Mouse (Mus musculus) embryonic stem cell, embryonic (primary cell): ENCODE data around the gene Ddrgk1.
"Not testable (repeated sequence)": the region's sequence is repeated elsewhere in the genome, so short reads cannot be mapped to it uniquely, and the experiment has no call there.

Experiments used
- CTCF ChIA-PET, 4 experiments: fragments of 300-600 bp in 2 of 4; fragments of 350-600 bp in 2 of 4; sonication (Branson Sonifier 250); formaldehyde crosslinking; loops; one replicate each; lab custom pipeline; 2022; ENCODE audit warnings: inconsistent platforms in 2 of 4; lab: Charles Lee
- POLR2A ChIA-PET, 4 experiments: fragments of 300-600 bp in 2 of 4; fragments of 350-600 bp in 2 of 4; sonication (Branson Sonifier 250); formaldehyde crosslinking; loops; one replicate each; lab custom pipeline; 2022; ENCODE audit warnings: antibody characterized with exemption in 4 of 4, inconsistent platforms in 1 of 4; lab: Charles Lee

Gene Ddrgk1

GRCm38 (mm10) chr2:130677211-130677610 is 12.8 kb upstream of the Ddrgk1 start:
- CTCF ChIA-PET: interaction anchor here in 1 of 4 experiments (1.7 kb wide), 1 partner anchor 9 kb away, joined by 6 read pairs; the partner anchor contains the start of gene Itpa
- POLR2A ChIA-PET: interaction anchor here in 3 of 4 experiments (0.5 to 4.2 kb wide), 12 partner anchors 9 to 208 kb away, joined by 3 to 51 read pairs (median 6); partner anchors contain the start of genes Ddrgk1 (in 2 of the 3), Itpa (in 2 of the 3) and Slc4a11 (in 1 of the 3)

- CTCF ChIA-PET: interaction anchor here in 3 of 4 experiments (0.6 to 2.2 kb wide), 17 partner anchors 10 to 878 kb away, joined by 3 to 11 read pairs (median 4); partner anchors contain the start of genes Mrps26 (in 1 of the 3) and Slc4a11 (in 1 of the 3)
- POLR2A ChIA-PET: interaction anchor here (0.5 to 6.7 kb wide), 51 partner anchors 9 to 594 kb away, joined by 3 to 67 read pairs (median 4); partner anchors contain the start of genes Slc4a11 (in 4 of the 4), Lzts3 (in 2 of the 4), Nop56 (in 2 of the 4) and Mrps26 (in 1 of the 4)
Observed at GRCm38 (mm10) chr2:130667559-130667958, 3.1 kb upstream of the Ddrgk1 start, which contains the start of gene Itpa. Gene Itpa (plus strand): TSS chr2:130667610.

DNA sequence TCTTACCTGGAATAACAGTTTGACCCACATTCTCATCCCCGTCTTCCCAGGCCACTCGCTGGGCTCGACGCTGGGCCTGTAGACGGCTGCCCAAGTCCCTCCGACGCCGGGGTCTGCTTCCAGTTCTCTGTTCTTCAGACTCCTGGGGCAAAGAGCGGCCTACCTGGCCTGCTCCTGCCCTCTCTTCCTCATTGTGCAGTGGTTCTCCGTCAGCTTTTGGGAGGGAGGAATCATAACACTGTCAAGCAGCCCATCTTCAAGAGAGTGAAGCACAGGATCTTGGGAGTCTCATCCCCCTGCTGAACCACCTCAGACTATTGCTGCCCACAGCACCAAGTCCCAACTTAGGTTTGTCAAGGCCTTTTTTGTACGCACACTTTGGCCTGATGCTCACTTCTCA is 1.1 kb downstream of the Ddrgk1 start:
- POLR2A ChIA-PET: interaction anchor here in 3 of 4 experiments (0.8 to 6.7 kb wide), 24 partner anchors 9 to 589 kb away, joined by 3 to 67 read pairs (median 8); partner anchors contain the start of genes Slc4a11 (in 2 of the 3) and Lzts3 (in 1 of the 3)
- CTCF ChIA-PET: no interaction called here

DNA sequence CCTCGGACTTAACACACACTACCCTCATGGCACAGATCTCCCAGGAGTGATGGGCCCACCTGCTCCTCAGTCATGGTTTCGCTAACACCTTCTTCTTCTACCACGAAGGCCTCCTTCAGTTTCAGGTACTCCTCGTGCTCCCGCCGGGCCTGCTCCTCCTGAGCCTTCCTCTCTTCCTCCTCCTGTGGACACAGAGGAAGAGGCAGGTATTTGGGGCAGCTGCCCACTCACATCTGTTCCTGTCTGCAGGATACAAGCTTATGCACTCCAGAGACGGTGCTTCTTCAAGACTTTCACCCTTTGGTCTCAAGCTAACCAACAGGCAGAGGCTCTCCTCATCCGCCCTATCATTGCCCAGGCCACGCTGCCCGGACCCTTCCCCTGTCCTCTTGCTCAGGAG is 5.9 kb downstream of the Ddrgk1 start:
- CTCF ChIA-PET: interaction anchor here in 1 of 4 experiments (1.0 kb wide), 1 partner anchor 15 kb away, joined by 3 read pairs; no protein-coding TSS in a partner anchor
- POLR2A ChIA-PET: interaction anchor here in 2 of 4 experiments (1.0 to 2.1 kb wide), 4 partner anchors 9 to 28 kb away, joined by 3 to 7 read pairs (median 4); partner anchors contain the start of genes Fastkd5 (in 1 of the 2), Itpa (in 1 of the 2) and Ubox5 (in 1 of the 2)

DNA sequence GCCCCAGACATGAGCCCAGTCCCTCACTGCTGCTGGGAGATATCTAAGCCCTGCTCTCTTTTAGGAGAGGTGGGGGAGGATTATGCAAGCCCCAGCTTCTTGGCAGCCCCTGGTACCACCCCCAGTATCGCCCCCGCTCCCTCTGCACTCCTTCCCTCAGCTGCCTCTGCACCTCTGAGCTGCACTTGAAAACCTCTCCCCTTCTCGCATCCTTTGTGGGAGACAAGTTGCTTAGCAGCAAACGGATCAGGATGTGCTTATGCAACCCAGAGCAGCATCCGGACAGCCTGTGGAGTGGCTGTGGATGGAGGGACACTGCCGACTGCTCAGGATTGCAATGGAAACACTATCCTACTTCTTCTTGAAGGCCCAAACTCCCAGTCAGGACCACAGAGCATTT is 6.9 kb downstream of the Ddrgk1 start:
- ChIA-PET POLR2A (interaction anchor here in 1 of 4 experiments (0.5 to 2.1 kb wide), 2 partner anchors 10 to 1618 kb away, joined by 3 to 7 read pairs; partner anchors contain the start of gene Itpa), CTCF (interaction anchor here in 1 of 4 experiments (0.7 kb wide), 1 partner anchor 9 kb away, joined by 3 read pairs; no protein-coding TSS in a partner anchor)

GRCm38 (mm10) chr2:130656536-130656935 is 7.9 kb downstream of the Ddrgk1 start:
- CTCF ChIA-PET: no interaction called here
- POLR2A ChIA-PET: interaction anchor here in 3 of 4 experiments (0.6 to 9.4 kb wide), 5 partner anchors 8 to 44 kb away, joined by 3 to 67 read pairs (median 5); partner anchors contain the start of genes Ddrgk1 (in 2 of the 3) and Itpa (in 2 of the 3)

DNA sequence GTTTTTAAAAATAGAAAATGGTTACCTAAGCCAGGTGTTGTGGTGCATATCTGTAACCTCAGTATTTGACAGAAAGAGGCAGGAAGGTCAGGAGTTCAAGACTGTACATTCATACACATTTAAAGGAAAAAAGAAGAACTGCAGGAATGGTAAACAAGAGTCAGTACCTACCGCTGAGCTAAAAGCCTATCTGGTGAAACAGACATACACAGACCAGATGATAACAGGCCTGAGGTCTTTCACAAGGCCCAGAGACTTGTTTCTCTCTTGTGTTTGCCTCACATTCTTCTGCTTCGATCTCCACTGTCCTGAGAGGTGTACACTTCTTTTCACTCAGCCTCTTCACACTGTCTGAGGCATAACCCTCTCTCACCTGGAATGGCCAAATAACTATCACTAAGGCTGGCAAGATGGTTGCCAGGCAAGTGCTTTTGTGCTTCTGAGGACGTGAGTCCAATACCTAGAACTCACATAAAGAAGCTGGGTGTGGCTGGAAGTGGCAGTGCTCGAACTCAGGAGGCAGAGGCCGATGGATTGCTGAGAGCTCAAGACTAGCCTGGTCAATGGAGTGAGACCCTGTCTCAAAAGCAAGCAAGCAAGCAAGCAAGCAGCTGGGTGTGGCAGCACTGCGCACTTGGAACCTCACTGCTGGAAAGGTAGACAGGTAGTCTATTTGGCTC is 8.7 kb downstream of the Ddrgk1 start:
- POLR2A ChIA-PET: interaction anchor here in 3 of 4 experiments (0.6 to 9.4 kb wide), 5 partner anchors 9 to 43 kb away, joined by 3 to 67 read pairs (median 5); partner anchors contain the start of genes Ddrgk1 (in 2 of the 3) and Itpa (in 2 of the 3)

GRCm38 (mm10) chr2:130653760-130654159 is 10.7 kb downstream of the Ddrgk1 start:
- POLR2A ChIA-PET: interaction anchor here in 2 of 4 experiments (0.9 to 9.4 kb wide), 5 partner anchors 11 to 44 kb away, joined by 3 to 67 read pairs (median 4); partner anchors contain the start of genes Ddrgk1 (in 2 of the 2), Itpa (in 1 of the 2) and Slc4a11 (in 1 of the 2)
- CTCF ChIA-PET: no interaction called here

More for the DNA sequence above, 8.7 kb downstream of the Ddrgk1 start:
- CTCF ChIA-PET: no interaction called here

DNA sequence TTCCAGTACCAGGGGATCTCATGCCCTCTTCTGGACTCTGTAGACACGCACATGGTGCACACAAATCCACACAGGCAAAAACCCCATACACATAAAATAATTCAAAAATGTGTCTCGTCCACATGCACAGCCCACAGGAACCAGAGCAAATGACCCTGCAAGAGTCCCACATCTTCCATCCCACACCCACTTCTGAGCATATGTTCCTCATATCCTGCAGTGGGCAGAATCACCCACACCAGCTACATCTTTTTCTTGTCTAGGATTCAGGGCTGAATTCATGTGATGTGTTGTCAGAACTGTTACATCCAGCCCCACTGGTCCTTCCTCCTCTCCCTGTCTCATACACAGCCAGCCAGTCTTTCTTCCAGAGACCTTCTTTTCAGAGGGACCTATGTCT is 11.2 kb downstream of the Ddrgk1 start:
- POLR2A ChIA-PET: interaction anchor here in 2 of 4 experiments (0.9 to 9.4 kb wide), 4 partner anchors 11 to 44 kb away, joined by 3 to 67 read pairs (median 16); partner anchors contain the start of genes Ddrgk1 (in 2 of the 2), Itpa (in 1 of the 2) and Slc4a11 (in 1 of the 2)
- CTCF ChIA-PET: no interaction called here

GRCm38 (mm10) chr2:130649028-130649427 is 15.4 kb downstream of the Ddrgk1 start:
- CTCF ChIA-PET: not testable (repeated sequence)
- POLR2A ChIA-PET: interaction anchor here in 3 of 4 experiments (0.6 to 9.4 kb wide), 7 partner anchors 12 to 290 kb away, joined by 3 to 67 read pairs (median 5); partner anchors contain the start of genes Ddrgk1 (in 2 of the 3) and Itpa (in 1 of the 3)

GRCm38 (mm10) chr2:130645198-130645597 is 19.3 kb downstream of the Ddrgk1 start:
- ChIA-PET POLR2A (interaction anchor here in 2 of 4 experiments (1.1 to 2.8 kb wide), 3 partner anchors 19 to 29 kb away, joined by 4 to 7 read pairs (median 4); partner anchors contain the start of gene Ddrgk1 (in 2 of the 2)), CTCF (interaction anchor here in 1 of 4 experiments (0.5 kb wide), 1 partner anchor 260 kb away, joined by 5 read pairs; no protein-coding TSS in a partner anchor)

- CTCF ChIA-PET: interaction anchor here in 2 of 4 experiments (0.6 to 1.2 kb wide), 5 partner anchors 15 to 800 kb away, joined by 3 to 12 read pairs (median 4); no protein-coding TSS in a partner anchor
- POLR2A ChIA-PET: interaction anchor here in 3 of 4 experiments (0.6 to 3.6 kb wide), 20 partner anchors 9 to 358 kb away, joined by 3 to 35 read pairs (median 4); partner anchors contain the start of genes Ddrgk1 (in 3 of the 3), Itpa (in 2 of the 3), Slc4a11 (in 2 of the 3) and Idh3b (in 1 of the 3)
Observed at GRCm38 (mm10) chr2:130642684-130643369, 21.6 kb downstream of the Ddrgk1 start, which contains the start of gene Lzts3. Gene Lzts3 (minus strand): TSS chr2:130642803.

DNA sequence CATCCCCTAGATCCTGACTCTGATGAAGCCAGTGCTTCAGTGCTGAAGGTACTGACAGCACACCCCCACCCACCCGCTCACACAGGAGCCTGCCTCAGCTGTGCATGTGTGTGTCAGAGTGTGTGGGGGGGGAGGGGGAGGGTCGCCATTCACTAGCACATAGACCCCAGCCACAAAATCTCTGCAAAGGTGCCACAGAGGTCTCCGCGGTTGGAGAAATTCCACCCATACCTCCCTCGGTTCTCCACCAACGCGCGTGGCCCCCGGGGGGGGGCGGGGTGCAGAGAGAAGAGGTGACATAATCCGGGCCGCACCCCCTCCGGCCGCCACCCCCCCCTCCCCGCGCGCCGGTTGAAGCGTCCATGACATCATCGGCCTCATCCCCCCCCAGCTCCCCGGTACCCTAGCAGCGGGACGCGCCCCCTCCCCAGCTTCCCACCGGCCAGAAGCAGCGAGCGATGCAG is 22.2 kb downstream of the Ddrgk1 start:
- CTCF ChIA-PET: interaction anchor here in 2 of 4 experiments (0.6 to 1.2 kb wide), 5 partner anchors 14 to 800 kb away, joined by 3 to 12 read pairs (median 4); no protein-coding TSS in a partner anchor

GRCm38 (mm10) chr2:130641351-130642025 is 23.0 kb downstream of the Ddrgk1 start:
- POLR2A ChIA-PET: interaction anchor here in 3 of 4 experiments (0.6 to 3.6 kb wide), 14 partner anchors 9 to 349 kb away, joined by 3 to 35 read pairs (median 4); partner anchors contain the start of genes Ddrgk1 (in 2 of the 3), Itpa (in 2 of the 3) and Slc4a11 (in 2 of the 3)

More for the DNA sequence above, 22.2 kb downstream of the Ddrgk1 start:
- POLR2A ChIA-PET: interaction anchor here in 3 of 4 experiments (0.6 to 3.6 kb wide), 22 partner anchors 9 to 358 kb away, joined by 3 to 35 read pairs (median 3); partner anchors contain the start of genes Ddrgk1 (in 3 of the 3), Itpa (in 2 of the 3), Slc4a11 (in 2 of the 3) and Idh3b (in 1 of the 3)

DNA sequence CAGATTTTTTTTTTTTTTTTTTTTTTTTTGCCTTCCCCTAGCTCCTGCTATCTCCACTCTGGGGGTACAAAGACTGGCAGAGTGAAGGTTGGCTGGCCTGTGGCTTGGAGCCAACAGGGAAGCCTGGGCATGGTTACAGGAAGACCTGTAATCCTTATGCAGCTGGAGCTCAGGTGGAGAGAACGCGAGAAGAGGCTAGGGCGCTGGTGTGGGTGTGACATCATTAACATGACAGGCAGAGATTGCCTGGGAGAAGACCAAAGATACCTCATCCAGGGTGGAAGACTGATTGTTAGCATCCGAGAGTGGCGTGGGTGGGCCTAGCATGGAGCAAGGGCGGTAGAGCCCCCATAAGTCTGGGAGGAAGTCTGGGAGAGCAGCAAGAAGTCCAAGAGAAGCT is 25.2 kb downstream of the Ddrgk1 start:
- ChIA-PET CTCF (interaction anchor here in 1 of 4 experiments (1.0 to 1.7 kb wide), 2 partner anchors 25 to 58 kb away, joined by 4 read pairs; partner anchors contain the start of genes Ddrgk1 and Slc4a11), POLR2A (interaction anchor here (0.6 to 2.9 kb wide), 11 partner anchors 9 to 395 kb away, joined by 3 to 30 read pairs (median 4); partner anchors contain the start of genes Ddrgk1 (in 2 of the 4), Fastkd5 (in 1 of the 4), Itpa (in 1 of the 4) and Mrps26 (in 1 of the 4))

More at GRCm38 (mm10) chr2:130641351-130642025, 23.0 kb downstream of the Ddrgk1 start:
- CTCF ChIA-PET: no interaction called here
